Mouse (Mus musculus) mouse trophoblast stem cell (cell line): ENCODE results near the gene Vapb.

Experiments used
- in situ Hi-C, 2 experiments: fragments of 300-500 bp; cut with MseI, MboI; formaldehyde crosslinking; loops; 2 replicates in 1 of 2; 3 replicates in 1 of 2; pipeline ENCODE4 v1.15.1; 2025

Gene Vapb

GRCm38 (mm10) chr2:173734426-173734825, 2.9 kb upstream of the Vapb start:
- in situ Hi-C loops: no loop called here

GRCm38 (mm10) chr2:173738232-173738631, 921 bp downstream of the Vapb start:
- in situ Hi-C loops: no loop called here

- in situ Hi-C loops: no loop called here
Observed at GRCm38 (mm10) chr2:173739107-173739506, 1.8 kb downstream of the Vapb start.

- in situ Hi-C loops: no loop called here
Observed at GRCm38 (mm10) chr2:173742090-173742489, 4.8 kb downstream of the Vapb start.

GRCm38 (mm10) chr2:173742744-173743143, 5.4 kb downstream of the Vapb start:
- in situ Hi-C loops: no loop called here

GRCm38 (mm10) chr2:173744070-173744815, 6.9 kb downstream of the Vapb start:
- in situ Hi-C loops: no loop called here

- in situ Hi-C loops: no loop called here
Observed at GRCm38 (mm10) chr2:173748961-173749659, 11.8 kb downstream of the Vapb start.

- in situ Hi-C loops: no loop called here
Observed at GRCm38 (mm10) chr2:173755433-173756144, 18.3 kb downstream of the Vapb start.

- in situ Hi-C loops: no loop called here
Observed at GRCm38 (mm10) chr2:173757624-173758155, 20.4 kb downstream of the Vapb start.

GRCm38 (mm10) chr2:173760607-173761006, 23.3 kb downstream of the Vapb start:
- in situ Hi-C loops: no loop called here

GRCm38 (mm10) chr2:173764629-173765028, 27.3 kb downstream of the Vapb start:
- in situ Hi-C loops: no loop called here

- in situ Hi-C loops: no loop called here
Observed at GRCm38 (mm10) chr2:173767959-173768595, 30.8 kb downstream of the Vapb start.

- in situ Hi-C loops: no loop called here
Observed at GRCm38 (mm10) chr2:173769183-173769582, 31.9 kb downstream of the Vapb start.

GRCm38 (mm10) chr2:173770620-173771019, 33.3 kb downstream of the Vapb start:
- in situ Hi-C loops: no loop called here

- in situ Hi-C loops: no loop called here
Observed at GRCm38 (mm10) chr2:173771706-173772105, 34.4 kb downstream of the Vapb start.

- in situ Hi-C loops: no loop called here
Observed at GRCm38 (mm10) chr2:173775556-173775955, 38.2 kb downstream of the Vapb start.

- in situ Hi-C loops: no loop called here
Observed at GRCm38 (mm10) chr2:173776108-173776507, 38.8 kb downstream of the Vapb start.

GRCm38 (mm10) chr2:173780931-173781330, 43.6 kb downstream of the Vapb start:
- in situ Hi-C loops: no loop called here

GRCm38 (mm10) chr2:173784366-173784765, 47.1 kb downstream of the Vapb start:
- in situ Hi-C loops: no loop called here

- in situ Hi-C loops: no loop called here
Observed at GRCm38 (mm10) chr2:173784884-173785283, 47.6 kb downstream of the Vapb start.

- in situ Hi-C loops: no loop called here
Observed at GRCm38 (mm10) chr2:173789945-173790804, 52.9 kb downstream of the Vapb start.
